Mouse (Mus musculus): Measurements from ENCODE around the gene Ftsj1.

DNA sequence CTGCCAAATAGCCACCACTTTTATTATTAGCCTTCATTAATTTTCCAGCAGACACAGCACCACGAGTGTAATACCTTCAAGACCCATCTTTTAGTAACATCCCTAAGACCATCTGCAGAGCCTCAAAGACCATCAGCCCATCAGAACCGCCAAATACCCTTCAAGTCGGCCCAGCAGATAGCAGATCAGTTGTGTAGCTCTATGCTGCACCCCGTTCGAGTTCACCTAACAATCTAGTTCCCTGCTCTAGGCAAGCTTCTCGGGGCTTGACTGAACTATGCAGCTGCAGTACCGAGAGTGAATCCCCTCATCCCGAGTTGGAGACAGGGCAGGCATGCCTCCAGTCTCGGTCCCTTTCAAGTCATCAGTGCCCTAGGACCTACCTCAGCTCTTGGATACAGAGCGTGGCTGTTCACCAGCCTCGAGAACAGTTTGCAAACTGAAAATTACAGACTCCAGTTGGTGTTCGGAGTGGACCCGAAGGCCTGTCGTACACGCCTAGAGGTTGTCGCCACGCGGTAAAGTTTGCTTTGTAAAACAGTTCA lies 345 bp downstream of the Ftsj1 start:
- no peak for TF ChIP-seq EP300 (IDR thresholded peaks at IDR 0.05; ENCODE audit: low read depth)
- TF ChIP-seq CTCF (IDR thresholded peaks at IDR 0.05; ENCODE audit: low read depth): no peak
